Mouse (Mus musculus): ENCODE measurements around the gene Suclg2. TPM values are rescaled to one million over a fixed set of nuclear protein-coding genes. Genes with fewer than 3 reads are reported as not detected.
A peak's percentile ranks its signal among the peaks of the same experiment; 100 is the strongest.

Suclg2 gene
- polyA plus RNA-seq, 1 experiment, result 11.5 TPM

GRCm38 (mm10) chr6:95668629-95669334 lies 49.8 kb downstream of the Suclg2 start:
- TF ChIP-seq CTCF (IDR thresholded peaks at IDR 0.05; ENCODE audit: borderline replicate concordance, extremely low read depth, insufficient read depth, insufficient read length) (no peak), POLR2A (IDR thresholded peaks at IDR 0.05; ENCODE audit: borderline replicate concordance, extremely low read depth, insufficient read depth, insufficient read length, poor library complexity, severe bottlenecking) (no peak)
- DNase-seq (ENCODE audit: low read depth), result no peak

GRCm38 (mm10) chr6:95657671-95658070 lies 60.9 kb downstream of the Suclg2 start:
- TF ChIP-seq POLR2A (IDR thresholded peaks at IDR 0.05; ENCODE audit: borderline replicate concordance, extremely low read depth, insufficient read depth, insufficient read length, poor library complexity, severe bottlenecking), result no peak
- TF ChIP-seq CTCF (IDR thresholded peaks at IDR 0.05; ENCODE audit: borderline replicate concordance, extremely low read depth, insufficient read depth, insufficient read length), result no peak
- DNase-seq (ENCODE audit: low read depth), result no peak

GRCm38 (mm10) chr6:95653662-95654061 lies 64.9 kb downstream of the Suclg2 start:
- TF ChIP-seq CTCF (IDR thresholded peaks at IDR 0.05; ENCODE audit: borderline replicate concordance, extremely low read depth, insufficient read depth, insufficient read length) (no peak), POLR2A (IDR thresholded peaks at IDR 0.05; ENCODE audit: borderline replicate concordance, extremely low read depth, insufficient read depth, insufficient read length, poor library complexity, severe bottlenecking) (no peak)
- DNase-seq (ENCODE audit: low read depth), result no peak

- TF ChIP-seq CTCF (IDR thresholded peaks at IDR 0.05; ENCODE audit: borderline replicate concordance, extremely low read depth, insufficient read depth, insufficient read length) (no peak), POLR2A (IDR thresholded peaks at IDR 0.05; ENCODE audit: borderline replicate concordance, extremely low read depth, insufficient read depth, insufficient read length, poor library complexity, severe bottlenecking) (no peak)
- no peak for DNase-seq (ENCODE audit: low read depth)
These were observed 65.8 kb downstream of the Suclg2 start for GRCm38 (mm10) chr6:95652774-95653173.

GRCm38 (mm10) chr6:95651391-95651876 lies 67.2 kb downstream of the Suclg2 start:
- DNase-seq (ENCODE audit: low read depth), result peak; percentile 88
- TF ChIP-seq CTCF (IDR thresholded peaks at IDR 0.05; ENCODE audit: borderline replicate concordance, extremely low read depth, insufficient read depth, insufficient read length), result no peak
- TF ChIP-seq POLR2A (IDR thresholded peaks at IDR 0.05; ENCODE audit: borderline replicate concordance, extremely low read depth, insufficient read depth, insufficient read length, poor library complexity, severe bottlenecking), result no peak

GRCm38 (mm10) chr6:95650082-95650722 lies 68.4 kb downstream of the Suclg2 start:
- peak; percentile 67 for DNase-seq (ENCODE audit: low read depth)
- TF ChIP-seq POLR2A (IDR thresholded peaks at IDR 0.05; ENCODE audit: borderline replicate concordance, extremely low read depth, insufficient read depth, insufficient read length, poor library complexity, severe bottlenecking) (no peak), CTCF (IDR thresholded peaks at IDR 0.05; ENCODE audit: borderline replicate concordance, extremely low read depth, insufficient read depth, insufficient read length) (no peak)

GRCm38 (mm10) chr6:95649123-95649663 lies 69.4 kb downstream of the Suclg2 start:
- TF ChIP-seq CTCF (IDR thresholded peaks at IDR 0.05; ENCODE audit: borderline replicate concordance, extremely low read depth, insufficient read depth, insufficient read length), result no peak
- no peak for TF ChIP-seq POLR2A (IDR thresholded peaks at IDR 0.05; ENCODE audit: borderline replicate concordance, extremely low read depth, insufficient read depth, insufficient read length, poor library complexity, severe bottlenecking)

GRCm38 (mm10) chr6:95637416-95637815 lies 81.2 kb downstream of the Suclg2 start:
- TF ChIP-seq POLR2A (IDR thresholded peaks at IDR 0.05; ENCODE audit: borderline replicate concordance, extremely low read depth, insufficient read depth, insufficient read length, poor library complexity, severe bottlenecking), result no peak
- no peak for TF ChIP-seq CTCF (IDR thresholded peaks at IDR 0.05; ENCODE audit: borderline replicate concordance, extremely low read depth, insufficient read depth, insufficient read length)
- DNase-seq (ENCODE audit: low read depth), result no peak

More at GRCm38 (mm10) chr6:95649123-95649663, 69.4 kb downstream of the Suclg2 start:
- DNase-seq (ENCODE audit: low read depth), result peak; percentile 18

GRCm38 (mm10) chr6:95635411-95635810 lies 83.2 kb downstream of the Suclg2 start:
- no peak for DNase-seq (ENCODE audit: low read depth)

GRCm38 (mm10) chr6:95629071-95629470 lies 89.5 kb downstream of the Suclg2 start:
- TF ChIP-seq POLR2A (IDR thresholded peaks at IDR 0.05; ENCODE audit: borderline replicate concordance, extremely low read depth, insufficient read depth, insufficient read length, poor library complexity, severe bottlenecking) (no peak), CTCF (IDR thresholded peaks at IDR 0.05; ENCODE audit: borderline replicate concordance, extremely low read depth, insufficient read depth, insufficient read length) (no peak)
- DNase-seq (ENCODE audit: low read depth), result no peak

More at GRCm38 (mm10) chr6:95635411-95635810, 83.2 kb downstream of the Suclg2 start:
- TF ChIP-seq POLR2A (IDR thresholded peaks at IDR 0.05; ENCODE audit: borderline replicate concordance, extremely low read depth, insufficient read depth, insufficient read length, poor library complexity, severe bottlenecking) (no peak), CTCF (IDR thresholded peaks at IDR 0.05; ENCODE audit: borderline replicate concordance, extremely low read depth, insufficient read depth, insufficient read length) (no peak)

- no peak for TF ChIP-seq CTCF (IDR thresholded peaks at IDR 0.05; ENCODE audit: borderline replicate concordance, extremely low read depth, insufficient read depth, insufficient read length)
- TF ChIP-seq POLR2A (IDR thresholded peaks at IDR 0.05; ENCODE audit: borderline replicate concordance, extremely low read depth, insufficient read depth, insufficient read length, poor library complexity, severe bottlenecking), result no peak
- DNase-seq (ENCODE audit: low read depth), result peak; percentile 86
These were observed 96.8 kb downstream of the Suclg2 start for GRCm38 (mm10) chr6:95621821-95622220.
